Mouse (Mus musculus) midbrain, embryonic 11.5 days (tissue): ENCODE measurements at regions not wholly inside any gene's neighbourhood (a gene's known extent, or its start where the extent isn't known, plus 50 kb on each side); places are given as distances from the start of the nearest gene placed in this dataset.

Source experiments
- ATAC-seq: fragments of 200-750 bp; cut with Nextera tagmentation; 2 replicates; pipeline ENCODE4 v1.8.0; 2017; ENCODE audit warnings: moderate TSS enrichment, moderate library complexity; ENCODE audit not compliant: low FRiP score
- DNase-seq: peaks from one replicate; pipeline ENCODE4 v3.0.0; 2015; ENCODE audit warnings: low spot score; ENCODE audit errors: missing footprints
- H3K27ac ChIP-seq: fragments of 300-500 bp; sonication (generic); 2 replicates; pipeline ENCODE4 v1.5.1; 2014; ENCODE audit warnings: low read depth, low read length
- H3K27me3 ChIP-seq: fragments of 300-500 bp; sonication (generic); 2 replicates; pipeline ENCODE4 v1.6.1; 2014; ENCODE audit warnings: mild to moderate bottlenecking, low read length, moderate library complexity, mixed read lengths; ENCODE audit not compliant: control insufficient read depth, insufficient read depth
- H3K36me3 ChIP-seq: fragments of 300-500 bp; sonication (generic); 2 replicates; pipeline ENCODE4 v1.6.1; 2014; ENCODE audit warnings: mild to moderate bottlenecking, low read length, moderate library complexity, mixed read lengths; ENCODE audit not compliant: control insufficient read depth, insufficient read depth
- H3K4me1 ChIP-seq: fragments of 300-500 bp; sonication (generic); 2 replicates; pipeline ENCODE4 v1.6.1; 2014; ENCODE audit warnings: low read length; ENCODE audit not compliant: control insufficient read depth, insufficient read depth
- H3K4me2 ChIP-seq: fragments of 300-500 bp; sonication (generic); 2 replicates; pipeline ENCODE4 v1.6.1; 2014; ENCODE audit warnings: mild to moderate bottlenecking, moderate library complexity
- H3K4me3 ChIP-seq: fragments of 300-500 bp; sonication (generic); 2 replicates; pipeline ENCODE4 v1.5.1; 2014; ENCODE audit warnings: low read depth, low read length
- H3K9ac ChIP-seq: fragments of 300-500 bp; sonication (generic); 2 replicates; pipeline ENCODE4 v1.6.1; 2014; ENCODE audit warnings: low read length
- H3K9me3 ChIP-seq: fragments of 300-500 bp; sonication (generic); 2 replicates; pipeline ENCODE4 v1.6.1; 2016; ENCODE audit warnings: low read length; ENCODE audit not compliant: control insufficient read depth
- WGBS: fragments of 180-500 bp; shearing (Covaris S2); extraction: QIAGEN DNeasy Blood & Tissue Kit; methylation state at CpG from one replicate; pipeline ENCODE4 v1.1.7; 2014; 5-methylcytosine and 5-hydroxymethylcytosine counted together

DNA sequence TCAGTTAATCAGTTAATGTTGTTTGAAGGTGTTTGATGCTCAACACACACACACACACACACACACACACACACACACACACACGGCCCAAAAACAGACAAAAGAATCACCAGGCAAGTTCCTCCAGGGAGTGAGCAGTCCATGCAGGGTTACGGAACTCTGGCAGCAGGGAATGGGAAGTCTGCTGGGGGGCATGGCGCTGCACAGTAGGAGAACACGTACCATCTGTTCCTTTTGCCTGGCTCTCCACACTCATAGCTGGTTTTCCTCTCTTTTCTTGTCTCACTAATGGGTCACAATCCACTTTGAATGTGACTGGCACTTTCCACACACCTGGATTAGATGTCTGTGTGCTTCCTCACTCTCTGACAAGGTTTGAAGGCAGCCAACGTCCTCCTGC lies 151.8 kb downstream of the Rpl14 start:
- WGBS: 76% methylated on average over 5 of the region's 5 CpGs
- Histone ChIP-seq H3K27me3 (no peaks in the 10 kb centered on the region), H3K27ac (no peak overlapping the region), H3K4me1 (no peaks in the 10 kb centered on the region), H3K36me3 (no peaks in the 10 kb centered on the region), H3K4me2 (no peak overlapping the region), H3K9me3 (no peaks in the 10 kb centered on the region; the same call in 1 of the 2 replicates), H3K9ac (no peak overlapping the region), H3K4me3 (no peak overlapping the region)
- DNase-seq (no peak), ATAC-seq (no peak)

- no peak overlapping the region for H3K27ac ChIP-seq
- H3K9me3 ChIP-seq: no peaks in the 10 kb centered on the region; the same call in 1 of the 2 replicates
- no peaks in the 10 kb centered on the region for H3K36me3 ChIP-seq
- H3K4me1 ChIP-seq: peaks cover 19% of the 10 kb centered on the region
- DNase-seq (peak; percentile 88), ATAC-seq (no peak)
- H3K4me3 ChIP-seq: no peak overlapping the region
- H3K4me2 ChIP-seq: no peak overlapping the region
- no peak overlapping the region for H3K9ac ChIP-seq
- WGBS: 36% methylated on average over 8 of the region's 8 CpGs
- H3K27me3 ChIP-seq: no peaks in the 10 kb centered on the region
Measured at GRCm38 (mm10) chr9:120731952-120732622, 160.8 kb downstream of the Rpl14 start.

GRCm38 (mm10) chr9:120732650-120733293 lies 161.5 kb downstream of the Rpl14 start:
- ATAC-seq: peak; percentile 38; the same call in 1 of the 2 replicates
- no peak overlapping the region for H3K4me3 ChIP-seq
- H3K36me3 ChIP-seq: no peaks in the 10 kb centered on the region
- no peak overlapping the region for H3K4me2 ChIP-seq
- no peaks in the 10 kb centered on the region; the same call in 1 of the 2 replicates for H3K9me3 ChIP-seq
- no peaks in the 10 kb centered on the region for H3K27me3 ChIP-seq
- no peak overlapping the region for H3K9ac ChIP-seq
- H3K4me1 ChIP-seq: peaks cover 19% of the 10 kb centered on the region
- DNase-seq: peak; percentile 88
- 23% methylated on average over 14 of the region's 14 CpGs for WGBS
- H3K27ac ChIP-seq: no peak overlapping the region

DNA sequence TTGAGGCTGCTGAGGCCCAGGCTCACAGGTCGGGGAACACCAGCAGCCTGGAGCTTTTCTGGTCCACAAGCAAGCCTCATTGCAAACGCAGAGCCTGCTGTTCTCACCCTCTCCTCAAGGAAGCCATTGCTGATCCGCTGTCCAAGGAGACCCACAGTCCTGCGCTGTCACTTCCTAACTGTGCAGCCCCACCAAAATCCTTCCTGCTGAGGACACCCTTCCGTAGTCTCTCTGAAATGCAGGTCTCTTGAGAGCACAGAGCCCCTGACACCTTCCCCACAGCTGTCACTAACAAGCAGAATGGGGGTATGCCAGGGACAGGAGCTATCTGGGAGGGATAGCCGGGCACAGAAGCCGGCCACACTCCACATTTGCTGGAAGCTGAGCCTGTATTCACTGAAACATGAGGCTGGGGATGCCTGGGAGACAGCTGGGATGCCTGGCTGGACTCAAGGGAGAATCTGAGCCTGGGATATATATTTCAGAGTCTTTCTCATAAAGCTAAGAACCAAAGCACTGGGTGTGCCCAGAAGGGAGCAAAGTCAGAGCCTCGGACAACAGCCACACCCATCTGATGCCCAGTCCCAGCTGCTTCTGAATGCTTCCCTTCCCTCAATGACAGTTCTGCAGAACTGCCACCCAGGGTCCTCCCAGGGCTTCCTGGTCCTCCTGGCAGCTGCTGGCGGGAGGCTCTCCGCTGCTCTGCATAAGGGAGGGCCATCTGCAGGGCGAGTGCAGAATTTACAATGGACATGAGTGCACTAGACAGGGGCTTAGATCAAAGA lies 162.6 kb downstream of the Rpl14 start:
- 45% methylated on average over 11 of the region's 11 CpGs for WGBS

GRCm38 (mm10) chr9:120735217-120735616 lies 164.0 kb downstream of the Rpl14 start:
- H3K4me1 ChIP-seq: peaks cover 27% of the 10 kb centered on the region
- no peak overlapping the region for H3K27ac ChIP-seq
- no peaks in the 10 kb centered on the region for H3K36me3 ChIP-seq
- H3K4me3 ChIP-seq: no peak overlapping the region
- DNase-seq (no peak), ATAC-seq (no peak)
- H3K9me3 ChIP-seq: no peaks in the 10 kb centered on the region
- H3K9ac ChIP-seq: no peak overlapping the region; the same call in 1 of the 2 replicates
- no peaks in the 10 kb centered on the region for H3K27me3 ChIP-seq
- no peak overlapping the region for H3K4me2 ChIP-seq
- 80% methylated on average over 7 of the region's 7 CpGs for WGBS

More for the DNA sequence above, 162.6 kb downstream of the Rpl14 start:
- Histone ChIP-seq H3K9ac (peak overlapping the region; percentile 14; the same call in 1 of the 2 replicates), H3K36me3 (no peaks in the 10 kb centered on the region), H3K4me2 (no peak overlapping the region), H3K27ac (peak overlapping the region; percentile 22; the same call in 1 of the 2 replicates), H3K9me3 (no peaks in the 10 kb centered on the region; the same call in 1 of the 2 replicates), H3K4me3 (no peak overlapping the region), H3K4me1 (peaks cover 19% of the 10 kb centered on the region), H3K27me3 (no peaks in the 10 kb centered on the region)
- DNase-seq (peak; percentile 88), ATAC-seq (peak; percentile 79)

- DNase-seq (no peak), ATAC-seq (peak; percentile 28; the same call in 1 of the 2 replicates)
- H3K36me3 ChIP-seq: no peaks in the 10 kb centered on the region
- H3K4me3 ChIP-seq: no peak overlapping the region
- no peak overlapping the region for H3K27ac ChIP-seq
- H3K9me3 ChIP-seq: no peaks in the 10 kb centered on the region
- peaks cover 21% of the 10 kb centered on the region for H3K4me1 ChIP-seq
- H3K27me3 ChIP-seq: no peaks in the 10 kb centered on the region
- H3K4me2 ChIP-seq: no peak overlapping the region
- H3K9ac ChIP-seq: no peak overlapping the region
- 45% methylated on average over 1 of the region's 1 CpGs for whole genome bisulfite sequencing
Measured at GRCm38 (mm10) chr9:120737956-120738355, 166.7 kb downstream of the Rpl14 start.

DNA sequence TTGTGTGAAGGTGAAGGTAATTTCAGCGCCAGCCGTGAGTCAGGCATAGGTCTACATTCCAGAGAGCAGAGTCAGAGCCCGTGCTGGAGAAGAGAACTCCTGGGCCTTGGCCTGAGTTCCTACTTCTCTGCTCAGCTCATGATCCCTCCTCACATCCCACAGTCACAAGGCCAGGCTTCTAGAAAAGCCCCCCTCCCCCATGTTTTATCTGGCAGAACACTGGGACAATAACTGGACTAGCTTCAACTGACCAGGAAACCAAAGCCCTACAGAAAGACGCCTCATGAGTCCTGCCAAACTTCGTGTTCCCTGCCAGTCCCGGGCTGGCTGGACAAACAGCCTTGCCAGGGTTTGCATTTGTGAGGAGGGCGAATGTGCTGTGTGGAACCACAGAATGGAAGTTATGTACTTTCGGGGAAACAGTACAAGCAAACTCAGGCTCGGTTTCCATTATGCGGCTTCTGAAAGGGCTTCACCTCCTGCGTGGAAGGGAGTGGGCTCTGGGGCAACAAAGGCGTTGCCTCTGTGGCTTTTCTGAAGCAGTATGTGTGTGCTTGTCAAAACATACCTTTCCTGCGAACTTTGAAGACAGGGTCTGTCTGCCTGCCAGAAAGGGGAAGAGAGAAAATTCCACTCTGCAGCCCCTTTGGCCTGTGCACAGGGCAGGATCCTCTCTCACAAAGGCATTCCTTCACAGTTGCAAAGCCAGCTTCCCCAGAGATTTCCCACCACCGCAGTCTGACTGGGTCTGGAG lies 168.1 kb downstream of the Rpl14 start:
- Histone ChIP-seq H3K4me2 (no peak overlapping the region), H3K9ac (peak overlapping the region; percentile 45), H3K27me3 (no peaks in the 10 kb centered on the region), H3K9me3 (no peaks in the 10 kb centered on the region), H3K36me3 (no peaks in the 10 kb centered on the region), H3K4me1 (peaks cover 12% of the 10 kb centered on the region), H3K4me3 (no peak overlapping the region), H3K27ac (peak overlapping the region; percentile 12; the same call in 1 of the 2 replicates)
- DNase-seq (peak; percentile 89), ATAC-seq (no peak)
- WGBS: 56% methylated on average over 14 of the region's 14 CpGs

- no peaks in the 10 kb centered on the region for H3K36me3 ChIP-seq
- DNase-seq (peak; percentile 84), ATAC-seq (no peak)
- no peak overlapping the region for H3K4me2 ChIP-seq
- no peaks in the 10 kb centered on the region for H3K27me3 ChIP-seq
- H3K4me1 ChIP-seq: peaks cover 8% of the 10 kb centered on the region
- peak overlapping the region; percentile 12; the same call in 1 of the 2 replicates for H3K27ac ChIP-seq
- H3K4me3 ChIP-seq: no peak overlapping the region
- peak overlapping the region; percentile 45 for H3K9ac ChIP-seq
- no peaks in the 10 kb centered on the region for H3K9me3 ChIP-seq
- 46% methylated on average over 6 of the region's 6 CpGs for WGBS
Measured at GRCm38 (mm10) chr9:120739953-120740524, 168.8 kb downstream of the Rpl14 start.
